Mouse (Mus musculus) lung, adult 2 months (tissue): Measurements from ENCODE around the gene Kmo. TPM values are rescaled to one million over a fixed set of nuclear protein-coding genes. Genes with fewer than 3 reads are reported as not detected.
A peak's percentile ranks its signal among the peaks of the same experiment; 100 is the strongest.

Source experiments
- DNase-seq: peaks from one replicate; pipeline ENCODE4 v3.0.0; 2022
- H3K4me1 ChIP-seq: fragments of 200-500 bp; 2 replicates; pipeline ENCODE4 v1.6.1; 2011; ENCODE audit warnings: low read length; ENCODE audit not compliant: control insufficient read depth, insufficient read depth
- H3K4me3 ChIP-seq: fragments of 200-500 bp; replicated peaks from 2 replicates; pipeline ENCODE3; 2011; ENCODE audit warnings: low read depth, mild to moderate bottlenecking, control low read depth, low read length; ENCODE audit errors: extremely low read depth
- CTCF ChIP-seq: fragments of 200-500 bp; IDR thresholded peaks from 2 replicates; pipeline ENCODE4 v1.5.1; 2011; ENCODE audit warnings: mild to moderate bottlenecking, low read length, control low read depth; ENCODE audit not compliant: insufficient read depth
- POLR2A ChIP-seq: fragments of 200-500 bp; IDR thresholded peaks from 2 replicates; pipeline ENCODE4 v1.6.1; 2011; ENCODE audit warnings: low read depth, mild to moderate bottlenecking, control low read depth, low read length, borderline replicate concordance; ENCODE audit errors: extremely low read depth
- WGBS: fragments of 180-500 bp; shearing (Covaris S2); methylation state at CpG from one replicate; pipeline ENCODE4 v1.1.7; 2018; 5-methylcytosine and 5-hydroxymethylcytosine counted together
- polyA plus RNA-seq: library from polyadenylated mRNA; depleted of rRNA; stranded (reverse); fragments of >200 nt; gene quantifications from 2 replicates; pipeline ENCODE4 v1.2.3, GENCODE M21; 2012

Kmo gene
- polyA plus RNA-seq, 1 experiment = 1.8 TPM

DNA sequence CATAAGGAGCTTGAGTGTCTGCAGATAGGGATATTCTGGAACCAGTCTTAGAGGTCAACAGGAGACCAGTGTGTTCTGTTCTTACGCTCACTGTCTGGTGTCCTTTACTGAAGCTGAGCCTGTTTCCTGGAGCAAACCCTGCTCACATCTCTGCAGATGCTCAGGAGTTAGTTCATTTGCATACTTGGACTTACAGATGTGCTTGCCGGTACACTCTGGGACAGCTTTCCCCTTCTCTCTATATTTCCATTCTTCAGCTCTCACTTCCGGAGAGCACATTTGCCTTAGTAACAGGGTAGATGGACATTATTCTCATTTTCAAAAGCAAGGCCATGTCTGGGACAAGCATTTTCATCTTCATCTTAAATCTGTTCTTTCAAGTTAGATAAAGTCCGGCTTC lies 28.4 kb downstream of the Kmo start:
- DNase-seq = no peak
- no peak for TF ChIP-seq POLR2A
- no peak for TF ChIP-seq CTCF
- WGBS = 86% methylated on average over 4 of the region's 4 CpGs
- no peaks in the 10 kb centered on the region for H3K4me1 ChIP-seq
- H3K4me3 ChIP-seq = no peak overlapping the region

DNA sequence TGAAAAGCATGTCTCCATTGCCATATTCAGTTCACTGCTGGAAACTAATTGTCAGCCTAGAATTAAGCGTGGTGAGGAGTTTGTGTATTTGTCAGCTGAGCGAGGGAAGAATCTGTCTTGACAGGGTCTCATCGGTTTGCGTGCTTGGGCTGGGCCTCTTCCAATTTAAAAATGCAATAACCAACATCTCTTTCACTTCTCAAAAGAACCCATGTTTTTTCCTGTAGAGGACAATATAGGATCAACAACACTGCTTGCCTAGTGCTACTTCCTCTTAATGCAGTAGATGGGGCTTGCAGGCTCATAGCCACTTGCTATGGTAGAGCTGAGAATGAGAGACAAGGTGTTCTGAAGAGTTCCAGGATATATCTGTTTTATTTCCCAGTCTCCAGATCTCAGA lies 39.7 kb downstream of the Kmo start:
- Histone ChIP-seq H3K4me1 (no peaks in the 10 kb centered on the region), H3K4me3 (no peak overlapping the region)
- WGBS = 79% methylated on average over 4 of the region's 4 CpGs
- no peak for DNase-seq
- TF ChIP-seq POLR2A (no peak), CTCF (no peak)

DNA sequence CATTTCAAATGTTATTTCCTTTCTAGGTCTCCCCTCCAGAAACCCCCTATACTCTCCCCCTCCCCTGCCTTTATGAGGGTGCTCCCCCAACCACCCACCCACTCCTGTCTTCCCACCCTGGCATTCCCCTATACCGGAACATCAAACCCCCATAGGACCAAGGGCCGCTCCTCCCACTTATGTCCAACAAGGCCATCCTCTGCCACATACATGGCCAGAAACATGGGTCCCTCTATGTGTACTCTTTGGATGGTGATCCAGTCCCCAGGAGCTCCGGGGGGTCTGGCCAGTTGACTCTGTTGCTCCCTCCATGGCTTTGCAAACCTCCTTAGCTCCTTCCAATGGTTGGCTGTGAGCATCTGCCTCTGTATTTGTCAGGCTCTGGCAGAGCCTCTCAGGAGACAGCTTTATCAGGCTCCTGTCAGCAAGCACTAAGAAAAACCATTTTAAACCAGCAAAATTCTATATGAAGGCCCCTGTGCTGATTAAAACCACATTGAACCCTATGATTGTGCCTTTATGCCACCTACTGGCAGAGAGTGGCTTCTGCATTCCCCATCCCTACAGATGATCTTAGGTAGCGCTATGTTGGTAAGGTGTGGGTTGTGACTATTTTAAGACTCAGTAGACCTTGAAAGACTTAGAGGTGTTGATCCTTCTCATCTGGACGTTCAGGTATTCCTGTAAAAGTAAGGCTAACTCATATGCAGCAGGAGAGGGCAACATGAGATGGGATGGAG lies 48.7 kb downstream of the Kmo start:
- Histone ChIP-seq H3K4me3 (no peak overlapping the region), H3K4me1 (no peaks in the 10 kb centered on the region)
- TF ChIP-seq CTCF = peak; percentile 24; the same call in 1 of the 2 replicates
- no peak for TF ChIP-seq POLR2A
- no peak for DNase-seq
- 66% methylated on average over 5 of the region's 5 CpGs for WGBS

DNA sequence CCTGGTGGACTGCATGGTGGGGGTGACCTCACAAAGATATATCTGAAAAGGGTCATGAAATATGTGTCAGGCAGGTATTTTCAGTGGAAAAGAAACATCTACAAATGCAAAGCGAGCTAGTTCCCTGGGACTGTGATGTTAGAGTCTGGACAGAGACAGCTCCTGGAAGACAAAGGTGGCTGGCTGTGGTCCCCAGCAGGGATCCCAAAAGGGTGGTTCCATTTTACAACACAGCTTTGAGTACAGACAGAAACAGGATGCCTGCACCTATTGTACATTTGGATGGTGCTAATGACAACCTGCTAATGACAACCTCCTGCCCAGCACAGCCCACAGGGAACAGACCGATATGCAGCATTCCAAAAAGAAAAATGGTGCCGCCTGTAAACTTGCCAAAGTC lies 49.3 kb downstream of the Kmo start:
- Histone ChIP-seq H3K4me3 (no peak overlapping the region), H3K4me1 (no peaks in the 10 kb centered on the region)
- DNase-seq = no peak
- 76% methylated on average over 3 of the region's 3 CpGs for WGBS
- no peak for TF ChIP-seq CTCF
- no peak for TF ChIP-seq POLR2A

DNA sequence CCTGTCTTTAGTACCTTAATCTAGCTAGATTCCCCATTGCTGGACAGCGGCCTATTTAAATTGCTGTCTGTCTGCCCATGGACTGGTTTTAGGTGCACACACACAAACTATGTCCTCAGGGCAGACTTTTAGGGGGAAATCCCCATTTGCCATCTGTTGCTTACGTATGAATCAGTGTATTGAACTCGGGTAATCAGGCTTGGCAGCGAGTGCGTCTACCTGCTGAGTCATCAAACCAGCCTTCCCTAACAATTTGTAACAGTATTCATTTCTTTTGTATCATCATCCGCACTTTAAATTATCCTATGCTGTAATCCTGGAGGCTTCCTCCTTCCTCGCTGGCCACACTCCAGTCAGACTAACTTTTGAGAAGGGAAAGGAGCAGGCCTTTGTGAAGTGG lies 49.9 kb downstream of the Kmo start:
- WGBS = 74% methylated on average over 7 of the region's 7 CpGs
- no peak for DNase-seq
- no peak for TF ChIP-seq CTCF
- TF ChIP-seq POLR2A = no peak
- H3K4me3 ChIP-seq = no peak overlapping the region
- no peaks in the 10 kb centered on the region for H3K4me1 ChIP-seq

DNA sequence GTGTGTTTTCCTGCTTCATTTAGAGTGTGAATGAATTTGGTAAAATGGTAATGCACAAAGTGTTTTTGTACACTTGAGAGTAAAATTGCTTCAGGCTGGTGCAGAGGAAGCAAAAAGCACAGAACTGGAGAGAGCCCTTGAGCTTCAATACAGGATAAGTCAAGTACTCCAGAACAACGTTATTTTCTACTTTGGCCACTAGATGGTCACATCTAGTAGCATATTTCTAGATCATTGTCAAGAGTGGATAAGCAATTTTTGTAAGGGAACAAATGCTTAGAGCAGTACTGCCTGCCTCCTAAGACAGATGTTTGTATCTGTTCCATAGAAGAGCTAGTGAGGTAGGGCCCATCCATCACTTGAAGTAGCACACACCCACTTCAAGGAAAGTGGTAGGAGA lies 51.4 kb downstream of the Kmo start:
- H3K4me3 ChIP-seq = no peak overlapping the region
- DNase-seq = no peak
- TF ChIP-seq POLR2A = no peak
- no peak for TF ChIP-seq CTCF
- H3K4me1 ChIP-seq = no peaks in the 10 kb centered on the region
- WGBS = 2% methylated on average over 1 of the region's 1 CpGs

DNA sequence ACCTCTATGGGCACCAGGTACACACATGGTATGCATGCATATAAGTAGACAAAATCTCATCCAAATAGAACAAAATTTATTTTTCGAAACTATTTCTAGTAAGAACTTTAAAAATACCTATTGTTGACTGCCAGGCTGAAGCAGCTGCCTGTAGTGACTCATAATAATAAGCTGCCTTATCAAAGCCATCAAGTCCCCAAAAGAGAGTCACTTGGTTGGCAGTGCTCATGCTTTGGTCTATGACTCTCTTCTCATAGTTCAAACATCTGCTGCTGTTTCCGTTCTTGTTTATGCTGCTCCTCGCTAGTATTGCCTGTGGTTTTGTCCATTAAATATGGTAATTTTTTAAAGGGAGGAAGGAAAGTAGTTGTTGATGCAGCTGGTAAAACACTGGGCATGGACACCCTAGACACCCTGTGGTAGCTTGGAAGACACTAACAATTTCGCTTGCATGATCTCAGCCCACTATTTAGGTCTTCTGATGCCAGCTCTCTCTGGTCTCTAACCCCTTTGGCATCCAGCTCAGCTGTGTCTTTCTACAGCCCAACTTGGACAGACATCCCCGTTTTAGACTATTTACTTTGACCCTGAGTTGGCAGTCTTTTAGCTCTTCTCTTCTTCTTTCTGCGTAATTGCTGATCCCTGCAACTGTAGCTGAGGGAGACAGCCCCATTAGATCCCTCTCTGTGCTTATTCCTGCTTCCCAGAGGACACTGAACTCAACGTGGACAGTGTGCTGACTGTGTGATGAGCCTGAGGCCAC lies 53.6 kb downstream of the Kmo start:
- DNase-seq = no peak
- WGBS = 67% methylated on average over 7 of the region's 7 CpGs
- no peaks in the 10 kb centered on the region for H3K4me1 ChIP-seq
- no peak for TF ChIP-seq CTCF
- TF ChIP-seq POLR2A = no peak
- no peak overlapping the region for H3K4me3 ChIP-seq

DNA sequence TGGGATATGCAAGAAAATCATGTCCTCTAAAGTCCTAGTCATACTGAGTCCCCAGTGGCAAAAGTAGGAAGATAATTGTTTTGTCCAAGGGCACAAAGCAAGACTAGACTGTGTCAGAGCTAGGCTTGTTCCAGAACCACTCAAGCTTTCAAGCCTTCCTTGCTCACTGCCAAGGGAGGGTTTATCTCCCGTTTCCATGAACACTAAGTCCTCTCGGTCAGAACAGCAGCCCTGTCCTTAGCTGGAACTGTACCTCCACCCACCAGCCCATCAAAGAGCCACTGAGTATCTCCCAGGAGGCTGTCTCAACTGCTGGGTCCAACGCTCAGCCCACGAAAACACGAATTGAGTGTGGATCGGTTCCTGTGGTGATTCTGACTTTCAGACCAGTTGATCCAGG lies 54.9 kb downstream of the Kmo start:
- 75% methylated on average over 6 of the region's 6 CpGs for WGBS
- no peak for DNase-seq
- H3K4me1 ChIP-seq = no peaks in the 10 kb centered on the region
- no peak overlapping the region for H3K4me3 ChIP-seq
- no peak for TF ChIP-seq CTCF
- no peak for TF ChIP-seq POLR2A

DNA sequence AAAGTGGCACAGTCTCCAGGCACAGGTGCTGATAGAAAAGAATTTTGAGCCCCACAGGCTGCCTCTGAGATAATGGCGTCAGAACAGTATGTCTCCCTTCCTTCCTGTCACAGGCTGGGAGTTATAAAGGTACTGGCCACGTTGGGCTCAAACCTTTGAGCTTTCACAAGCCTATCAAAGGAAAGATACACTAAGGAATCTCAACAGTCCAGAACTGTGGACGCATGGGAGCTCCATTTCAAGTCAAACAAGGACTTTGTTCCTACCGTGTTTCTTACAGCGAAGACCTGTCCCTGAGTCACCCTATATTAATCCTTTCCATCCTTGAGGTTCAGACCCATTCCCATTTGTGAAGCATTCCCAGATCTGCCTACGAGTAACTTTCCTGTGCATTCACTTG lies 57.3 kb downstream of the Kmo start:
- TF ChIP-seq POLR2A = no peak
- no peak for TF ChIP-seq CTCF
- no peak overlapping the region for H3K4me3 ChIP-seq
- no peaks in the 10 kb centered on the region for H3K4me1 ChIP-seq
- whole genome bisulfite sequencing = 77% methylated on average over 6 of the region's 6 CpGs
- DNase-seq = no peak

DNA sequence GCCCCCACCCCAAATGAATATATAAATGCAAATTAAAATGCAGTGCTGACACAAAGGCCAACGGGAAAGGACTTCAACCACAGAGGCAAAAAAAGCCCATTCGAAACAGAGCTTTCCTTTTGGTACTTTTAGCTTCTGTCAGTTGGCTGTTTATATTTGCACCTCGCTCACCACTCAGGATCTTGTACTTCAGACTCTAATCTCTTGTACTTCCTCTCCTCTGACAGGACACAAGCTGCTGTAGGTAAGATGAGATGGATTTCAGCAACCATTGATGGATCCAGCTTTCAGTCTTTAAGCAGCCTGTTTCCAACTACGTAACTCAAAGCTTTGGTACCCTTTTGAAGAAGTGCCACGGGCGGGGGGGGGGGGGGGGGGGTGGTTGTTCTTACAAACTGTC lies 60.8 kb downstream of the Kmo start:
- TF ChIP-seq POLR2A (no peak), CTCF (no peak)
- no peak overlapping the region for H3K4me3 ChIP-seq
- H3K4me1 ChIP-seq = no peaks in the 10 kb centered on the region
- DNase-seq = no peak
- WGBS = 77% methylated on average over 6 of the region's 6 CpGs
